Mouse (Mus musculus) adrenal gland, adult 8-10 months (tissue): Measurements from ENCODE around the gene Cbfa2t3. TPM values are rescaled to one million over a fixed set of nuclear protein-coding genes. Genes with fewer than 3 reads are reported as not detected.
A peak's percentile ranks its signal among the peaks of the same experiment; 100 is the strongest.
"Not testable (repeated sequence)": the region's sequence is repeated elsewhere in the genome, so short reads cannot be mapped to it uniquely, and the experiment has no call there.

Experiments
- DNase-seq: peaks from one replicate; pipeline ENCODE4 v3.0.0; 2022
- total RNA-seq, 4 experiments: library from RNA; stranded (reverse); gene quantifications; 2 replicates each; pipeline ENCODE4 v1.2.4; 2022

Gene Cbfa2t3
- total RNA-seq, 4 experiments from 2014 or later = 10.9 to 21.7 (median 15.3) TPM

- no peak for DNase-seq
Measured at GRCm38 (mm10) chr8:122635878-122636802, 62.8 kb downstream of the Cbfa2t3 start.

- no peak for DNase-seq
Measured at GRCm38 (mm10) chr8:122633205-122633604, 65.7 kb downstream of the Cbfa2t3 start.

GRCm38 (mm10) chr8:122632134-122632533 is 66.8 kb downstream of the Cbfa2t3 start:
- DNase-seq = not testable (repeated sequence)

- DNase-seq = no peak
Measured at GRCm38 (mm10) chr8:122630696-122631095, 68.2 kb downstream of the Cbfa2t3 start.

- no peak for DNase-seq
Measured at GRCm38 (mm10) chr8:122629388-122629787, 69.5 kb downstream of the Cbfa2t3 start.

- no peak for DNase-seq
Measured at GRCm38 (mm10) chr8:122626896-122627295, 72.0 kb downstream of the Cbfa2t3 start.

- DNase-seq = no peak
Measured at GRCm38 (mm10) chr8:122625811-122626210, 73.1 kb downstream of the Cbfa2t3 start.

GRCm38 (mm10) chr8:122624653-122625052 is 74.3 kb downstream of the Cbfa2t3 start:
- DNase-seq = no peak

- DNase-seq = no peak
Measured at GRCm38 (mm10) chr8:122623844-122624642, 74.9 kb downstream of the Cbfa2t3 start.

GRCm38 (mm10) chr8:122622727-122623126 is 76.2 kb downstream of the Cbfa2t3 start, which contains the start of gene Pabpn1l:
Gene Pabpn1l (minus strand): TSS chr8:122622739.
- DNase-seq = no peak

GRCm38 (mm10) chr8:122620446-122620845 is 78.5 kb downstream of the Cbfa2t3 start:
- no peak for DNase-seq

GRCm38 (mm10) chr8:122618660-122619378 is 80.1 kb downstream of the Cbfa2t3 start:
- DNase-seq = no peak

- peak; percentile 66 for DNase-seq
Measured at GRCm38 (mm10) chr8:122617947-122618546, 80.9 kb downstream of the Cbfa2t3 start.

GRCm38 (mm10) chr8:122616181-122616905 is 82.6 kb downstream of the Cbfa2t3 start:
- no peak for DNase-seq

GRCm38 (mm10) chr8:122611295-122612133 is 87.4 kb downstream of the Cbfa2t3 start, which contains the start of the genes Galns and Trappc2l:
Gene Galns (minus strand): TSS chr8:122611463.
Gene Trappc2l (plus strand): TSS chr8:122611640.
- DNase-seq = peak; percentile 95

- no peak for DNase-seq
Measured at GRCm38 (mm10) chr8:122610612-122611277, 88.2 kb downstream of the Cbfa2t3 start.

GRCm38 (mm10) chr8:122610209-122610608 is 88.7 kb downstream of the Cbfa2t3 start:
- no peak for DNase-seq

- no peak for DNase-seq
Measured at GRCm38 (mm10) chr8:122606810-122607209, 92.1 kb downstream of the Cbfa2t3 start.

- DNase-seq = no peak
Measured at GRCm38 (mm10) chr8:122605367-122605766, 93.5 kb downstream of the Cbfa2t3 start.

GRCm38 (mm10) chr8:122604640-122605039 is 94.3 kb downstream of the Cbfa2t3 start:
- DNase-seq = no peak
